Mouse (Mus musculus) embryonic facial prominence, embryonic 14.5 days (tissue): Measurements from ENCODE around the gene Epha2. TPM values are rescaled to one million over a fixed set of nuclear protein-coding genes. Genes with fewer than 3 reads are reported as not detected.

Source experiments
- ATAC-seq: fragments of 200-750 bp; cut with Nextera tagmentation; 2 replicates; pipeline ENCODE4 v1.8.0; 2017; ENCODE audit warnings: low read depth, moderate number of reproducible peaks, moderate TSS enrichment
- DNase-seq: peaks from one replicate; pipeline ENCODE4 v3.0.0-alpha.2; 2015; ENCODE audit warnings: low spot score
- H3K27ac ChIP-seq: fragments of 300-500 bp; sonication (generic); replicated peaks from 2 replicates; pipeline ENCODE4 v1.5.1; 2014; ENCODE audit warnings: low read depth, mild to moderate bottlenecking, low read length, moderate library complexity
- H3K27me3 ChIP-seq: fragments of 300-500 bp; sonication (generic); replicated peaks from 2 replicates; pipeline ENCODE4 v1.6.1; 2014; ENCODE audit warnings: low read length; ENCODE audit not compliant: control insufficient read depth, insufficient read depth
- H3K36me3 ChIP-seq: fragments of 300-500 bp; sonication (generic); 2 replicates; pipeline ENCODE4 v1.6.1; 2014; ENCODE audit warnings: low read length, mixed read lengths; ENCODE audit not compliant: control insufficient read depth, insufficient read depth
- H3K4me1 ChIP-seq: fragments of 300-500 bp; sonication (generic); 2 replicates; pipeline ENCODE4 v1.6.1; 2014; ENCODE audit warnings: antibody characterized with exemption, low read length; ENCODE audit not compliant: control insufficient read depth, insufficient read depth
- H3K4me2 ChIP-seq: fragments of 300-500 bp; sonication (generic); 2 replicates; pipeline ENCODE4 v1.6.1; 2014; ENCODE audit warnings: low read depth, mild to moderate bottlenecking, low read length, moderate library complexity, mixed read lengths
- H3K4me3 ChIP-seq: fragments of 300-500 bp; sonication (generic); 2 replicates; pipeline ENCODE4 v1.5.1; 2014; ENCODE audit warnings: low read depth, mild to moderate bottlenecking, low read length
- H3K9ac ChIP-seq: fragments of 300-500 bp; sonication (generic); 2 replicates; pipeline ENCODE4 v1.6.1; 2014; ENCODE audit warnings: low read depth, mild to moderate bottlenecking, low read length, moderate library complexity, mixed read lengths
- H3K9me3 ChIP-seq: fragments of 300-500 bp; sonication (generic); 2 replicates; pipeline ENCODE4 v1.6.1; 2016; ENCODE audit warnings: low read length; ENCODE audit not compliant: control insufficient read depth
- WGBS: fragments of 180-500 bp; shearing (Covaris S2); extraction: QIAGEN DNeasy Blood & Tissue Kit; methylation state at CpG from one replicate; pipeline ENCODE4 v1.1.7; 2014; 5-methylcytosine and 5-hydroxymethylcytosine counted together
- polyA plus RNA-seq: library from polyadenylated mRNA; unstranded; fragments of >200 nt; fragmentation: Nextera tagmentation; extraction: Ambion mirVana; gene quantifications from 2 replicates; pipeline ENCODE4 v1.2.1, GENCODE M21; 2014

Gene Epha2
- polyA plus RNA-seq, 1 experiment from 2014 or later: 4.2 TPM

- peak overlapping the region; percentile 77 for H3K4me2 ChIP-seq
- peak overlapping the region; percentile 77 for H3K9ac ChIP-seq
- no peak overlapping the region for H3K27ac ChIP-seq
- no peaks in the 10 kb centered on the region for H3K9me3 ChIP-seq
- DNase-seq (no peak), ATAC-seq (no peak)
- peak overlapping the region; percentile 63 for H3K4me3 ChIP-seq
- H3K27me3 ChIP-seq: peaks cover 23% of the 10 kb centered on the region
- H3K4me1 ChIP-seq: peaks cover 10% of the 10 kb centered on the region; the same call in 1 of the 2 replicates
- WGBS: 15% methylated on average over 23 of the region's 27 CpGs
- no peaks in the 10 kb centered on the region for H3K36me3 ChIP-seq
Measured at GRCm38 (mm10) chr4:141302428-141303401, 1.7 kb downstream of the Epha2 start.

- H3K4me3 ChIP-seq: peak overlapping the region; percentile 63
- H3K9me3 ChIP-seq: no peaks in the 10 kb centered on the region
- WGBS: 38% methylated on average over 7 of the region's 7 CpGs
- H3K27ac ChIP-seq: no peak overlapping the region
- H3K27me3 ChIP-seq: peaks cover 23% of the 10 kb centered on the region
- peak overlapping the region; percentile 77 for H3K4me2 ChIP-seq
- H3K4me1 ChIP-seq: peaks cover 10% of the 10 kb centered on the region; the same call in 1 of the 2 replicates
- H3K9ac ChIP-seq: no peak overlapping the region
- no peaks in the 10 kb centered on the region for H3K36me3 ChIP-seq
- ATAC-seq (no peak), DNase-seq (no peak)
Measured at GRCm38 (mm10) chr4:141303402-141304222, 2.6 kb downstream of the Epha2 start.

- 79% methylated on average over 4 of the region's 4 CpGs for WGBS
- no peak overlapping the region for H3K4me3 ChIP-seq
- H3K9ac ChIP-seq: no peak overlapping the region
- ATAC-seq: no peak
- no peaks in the 10 kb centered on the region for H3K36me3 ChIP-seq
- H3K4me1 ChIP-seq: peaks cover 10% of the 10 kb centered on the region; the same call in 1 of the 2 replicates
- peaks cover 23% of the 10 kb centered on the region for H3K27me3 ChIP-seq
- no peak overlapping the region for H3K27ac ChIP-seq
- no peaks in the 10 kb centered on the region for H3K9me3 ChIP-seq
- no peak for DNase-seq
- no peak overlapping the region for H3K4me2 ChIP-seq
Measured at GRCm38 (mm10) chr4:141304223-141304611, 3.2 kb downstream of the Epha2 start.

- WGBS: 40% methylated on average over 5 of the region's 8 CpGs
- Histone ChIP-seq H3K36me3 (no peaks in the 10 kb centered on the region), H3K9ac (no peak overlapping the region), H3K4me2 (no peak overlapping the region), H3K4me1 (peaks cover 26% of the 10 kb centered on the region), H3K27me3 (peaks cover 23% of the 10 kb centered on the region), H3K4me3 (no peak overlapping the region), H3K9me3 (no peaks in the 10 kb centered on the region), H3K27ac (no peak overlapping the region)
- ATAC-seq: no peak
- no peak for DNase-seq
Measured at GRCm38 (mm10) chr4:141306057-141306456, 5.0 kb downstream of the Epha2 start.

GRCm38 (mm10) chr4:141308381-141308780, 7.3 kb downstream of the Epha2 start:
- Histone ChIP-seq H3K4me1 (peaks cover 27% of the 10 kb centered on the region), H3K27me3 (peaks cover 6% of the 10 kb centered on the region; the same call in 1 of the 2 replicates), H3K4me3 (no peak overlapping the region), H3K36me3 (no peaks in the 10 kb centered on the region), H3K27ac (no peak overlapping the region), H3K9ac (no peak overlapping the region), H3K4me2 (no peak overlapping the region), H3K9me3 (no peaks in the 10 kb centered on the region)
- DNase-seq: no peak
- WGBS: 95% methylated on average over 22 of the region's 22 CpGs
- no peak for ATAC-seq

- Histone ChIP-seq H3K4me1 (peaks cover 32% of the 10 kb centered on the region), H3K4me2 (peak overlapping the region; percentile 15; the same call in 1 of the 2 replicates), H3K9ac (no peak overlapping the region), H3K4me3 (no peak overlapping the region), H3K27ac (peak overlapping the region; percentile 39), H3K36me3 (no peaks in the 10 kb centered on the region), H3K27me3 (no peaks in the 10 kb centered on the region), H3K9me3 (no peaks in the 10 kb centered on the region)
- DNase-seq (no peak), ATAC-seq (no peak)
- WGBS: 91% methylated on average over 32 of the region's 34 CpGs
Measured at GRCm38 (mm10) chr4:141308857-141309772, 8.1 kb downstream of the Epha2 start.

- no peak overlapping the region for H3K4me3 ChIP-seq
- WGBS: 50% methylated on average over 10 of the region's 10 CpGs
Measured at GRCm38 (mm10) chr4:141309773-141310145, 8.7 kb downstream of the Epha2 start.

More at GRCm38 (mm10) chr4:141309773-141310145, 8.7 kb downstream of the Epha2 start:
- H3K4me2 ChIP-seq: peak overlapping the region; percentile 15; the same call in 1 of the 2 replicates
- DNase-seq (no peak), ATAC-seq (peak; percentile 1; the same call in 1 of the 2 replicates)
- no peak overlapping the region for H3K9ac ChIP-seq
- peaks cover 32% of the 10 kb centered on the region for H3K4me1 ChIP-seq
- H3K27ac ChIP-seq: peak overlapping the region; percentile 39
- H3K27me3 ChIP-seq: no peaks in the 10 kb centered on the region
- H3K9me3 ChIP-seq: no peaks in the 10 kb centered on the region
- no peaks in the 10 kb centered on the region for H3K36me3 ChIP-seq
